Mouse (Mus musculus) cerebellum, adult 2 months (tissue): Measurements from ENCODE around the gene Pkhd1.

Source experiments
- CTCF ChIP-seq: fragments of 200-500 bp; IDR thresholded peaks from 2 replicates; pipeline ENCODE4 v1.5.1; 2011; ENCODE audit warnings: low read depth, mild to moderate bottlenecking, control low read depth, low read length, moderate library complexity, borderline replicate concordance; ENCODE audit not compliant: insufficient read depth
- POLR2A ChIP-seq: fragments of 200-500 bp; IDR thresholded peaks from 2 replicates; pipeline ENCODE4 v1.6.1; 2011; ENCODE audit warnings: low read length, control low read depth, borderline replicate concordance; ENCODE audit not compliant: insufficient read depth

GRCm38 (mm10) chr1:20478266-20478659 is 139.6 kb downstream of the Pkhd1 start:
- TF ChIP-seq POLR2A (no peak), CTCF (no peak)
